Mouse (Mus musculus) spleen, adult 2 months (tissue): ENCODE data around the gene Srrm3. TPM values are rescaled to one million over a fixed set of nuclear protein-coding genes. Genes with fewer than 3 reads are reported as not detected.

Experiments
- DNase-seq, 2 experiments: peaks; one replicate each; pipeline versions ENCODE4 v3.0.0 to v3.0.0-alpha.2; 2012 to 2021; ENCODE audit warnings: low spot score in 2 of 2, low read depth in 1 of 2
- H3K27ac ChIP-seq: fragments of 200-500 bp; 2 replicates; pipeline ENCODE4 v1.5.1; 2012; ENCODE audit warnings: low read length, inconsistent platforms; ENCODE audit not compliant: insufficient read depth
- H3K27me3 ChIP-seq: fragments of 200-500 bp; 2 replicates; pipeline ENCODE4 v1.6.1; 2012; ENCODE audit warnings: mild to moderate bottlenecking, moderate library complexity, low read length, inconsistent platforms; ENCODE audit not compliant: control insufficient read depth, insufficient read depth
- H3K36me3 ChIP-seq: fragments of 200-500 bp; 2 replicates; pipeline ENCODE4 v1.6.1; 2012; ENCODE audit warnings: mild to moderate bottlenecking, low read length, inconsistent platforms; ENCODE audit not compliant: control insufficient read depth, insufficient read depth
- H3K4me1 ChIP-seq: fragments of 200-500 bp; 2 replicates; pipeline ENCODE4 v1.6.1; 2011; ENCODE audit warnings: inconsistent platforms; ENCODE audit not compliant: control insufficient read depth, insufficient read depth, insufficient read length
- H3K4me3 ChIP-seq: fragments of 200-500 bp; 2 replicates; pipeline ENCODE4 v1.5.1; 2011; ENCODE audit warnings: mild to moderate bottlenecking, inconsistent platforms; ENCODE audit not compliant: insufficient read depth, insufficient read length; ENCODE audit errors: extremely low read depth
- CTCF ChIP-seq: fragments of 200-500 bp; IDR thresholded peaks from 2 replicates; pipeline ENCODE4 v1.5.1; 2011; ENCODE audit warnings: mild to moderate bottlenecking, inconsistent platforms; ENCODE audit not compliant: insufficient read depth, insufficient read length, insufficient replicate concordance; ENCODE audit errors: extremely low read depth
- POLR2A ChIP-seq: fragments of 200-500 bp; IDR thresholded peaks from 2 replicates; pipeline ENCODE4 v1.6.1; 2011; ENCODE audit warnings: low read depth, low read length, inconsistent platforms
- WGBS: fragments of 180-500 bp; shearing (Covaris S2); methylation state at CpG from one replicate; pipeline ENCODE4 v1.1.7; 2018; 5-methylcytosine and 5-hydroxymethylcytosine counted together
- polyA plus RNA-seq: library from polyadenylated mRNA; depleted of rRNA; stranded (reverse); fragments of >200 nt; gene quantifications from 2 replicates; pipeline ENCODE4 v1.2.3, GENCODE M21; 2012

Gene Srrm3
- polyA plus RNA-seq, 1 experiment, result 0.06 TPM

DNA sequence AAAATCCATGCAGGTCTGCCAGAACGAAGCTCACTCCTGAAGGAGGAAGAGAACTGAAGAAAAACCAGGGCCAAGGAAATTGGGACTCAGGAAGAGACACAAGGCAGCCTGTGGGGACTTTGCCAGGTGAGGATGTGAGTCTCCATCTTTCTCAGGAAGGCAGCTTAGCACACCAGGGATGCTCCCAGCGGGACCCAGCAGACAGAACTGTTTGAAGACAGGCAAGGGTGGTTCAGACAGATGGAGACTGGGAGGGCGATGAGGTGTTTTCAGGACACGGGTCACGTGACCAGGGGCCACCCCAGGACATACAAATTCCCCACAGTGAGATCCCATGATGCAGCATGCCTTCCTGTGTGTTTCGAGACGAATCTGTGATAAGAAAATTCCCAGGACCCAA is 11.8 kb downstream of the Srrm3 start:
- WGBS, result 41% methylated on average over 7 of the region's 7 CpGs
- Histone ChIP-seq H3K4me1 (no peaks in the 10 kb centered on the region), H3K4me3 (no peak overlapping the region), H3K27ac (no peak overlapping the region), H3K27me3 (no peaks in the 10 kb centered on the region), H3K36me3 (no peaks in the 10 kb centered on the region)
- DNase-seq, result no peak
- no peak for TF ChIP-seq POLR2A
- no peak for TF ChIP-seq CTCF

DNA sequence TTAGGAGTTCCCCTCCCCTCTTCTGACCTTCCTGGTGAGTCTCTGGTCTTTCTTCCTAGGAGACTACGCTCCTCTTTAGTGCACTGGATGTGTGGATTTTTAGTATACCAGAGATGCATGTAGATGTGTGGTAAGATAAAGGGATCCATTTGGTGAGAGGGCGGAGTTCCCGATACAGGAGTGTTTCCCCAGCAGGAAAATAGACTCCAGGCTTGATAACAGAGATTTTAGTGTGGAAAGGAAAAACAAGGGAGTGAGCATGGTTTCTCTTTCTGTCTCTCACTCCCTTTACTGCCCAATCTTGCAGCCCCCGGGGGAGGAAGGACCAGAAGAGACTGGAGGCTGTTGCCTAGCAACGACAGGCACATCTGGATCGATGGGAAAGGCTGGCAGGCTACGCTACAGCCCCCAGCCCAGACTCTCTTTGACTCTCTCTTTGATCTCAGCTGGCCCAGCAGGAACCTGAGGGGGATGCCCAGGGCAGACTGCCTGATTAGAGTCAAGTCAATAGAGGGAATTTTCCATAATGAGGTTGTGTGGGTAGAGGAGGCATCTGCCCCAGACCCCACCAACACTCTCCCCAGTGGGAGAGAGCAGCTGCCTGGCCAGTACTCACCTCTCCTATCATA is 15.7 kb downstream of the Srrm3 start:
- WGBS, result 30% methylated on average over 7 of the region's 7 CpGs
- TF ChIP-seq POLR2A (no peak), CTCF (no peak)
- Histone ChIP-seq H3K36me3 (no peaks in the 10 kb centered on the region), H3K27me3 (no peaks in the 10 kb centered on the region), H3K4me3 (no peak overlapping the region), H3K27ac (no peak overlapping the region), H3K4me1 (no peaks in the 10 kb centered on the region)
- no peak for DNase-seq

DNA sequence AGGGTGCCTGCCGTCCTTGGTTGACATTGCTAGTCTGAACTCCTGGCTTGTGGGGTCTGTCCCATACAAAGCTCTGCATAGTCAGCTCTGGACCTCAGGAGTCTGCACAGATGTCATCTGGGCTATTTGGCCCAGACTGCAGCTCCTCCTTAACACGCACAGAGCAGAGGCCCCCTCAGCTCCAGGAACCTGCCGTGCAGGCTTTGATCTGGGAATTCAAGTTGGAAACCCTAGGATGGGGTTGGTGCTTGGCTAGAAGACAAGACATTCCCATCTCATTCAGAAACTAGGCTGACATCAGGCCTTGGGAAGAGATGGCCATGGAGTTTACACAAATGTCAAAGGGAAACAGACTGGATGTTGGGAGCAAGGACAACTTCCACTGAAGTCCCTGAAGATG is 17.8 kb downstream of the Srrm3 start:
- Histone ChIP-seq H3K27me3 (no peaks in the 10 kb centered on the region), H3K36me3 (no peaks in the 10 kb centered on the region), H3K4me1 (no peaks in the 10 kb centered on the region), H3K4me3 (no peak overlapping the region), H3K27ac (no peak overlapping the region)
- no peak for DNase-seq
- WGBS, result 71% methylated on average over 3 of the region's 3 CpGs
- TF ChIP-seq POLR2A (no peak), CTCF (no peak)

DNA sequence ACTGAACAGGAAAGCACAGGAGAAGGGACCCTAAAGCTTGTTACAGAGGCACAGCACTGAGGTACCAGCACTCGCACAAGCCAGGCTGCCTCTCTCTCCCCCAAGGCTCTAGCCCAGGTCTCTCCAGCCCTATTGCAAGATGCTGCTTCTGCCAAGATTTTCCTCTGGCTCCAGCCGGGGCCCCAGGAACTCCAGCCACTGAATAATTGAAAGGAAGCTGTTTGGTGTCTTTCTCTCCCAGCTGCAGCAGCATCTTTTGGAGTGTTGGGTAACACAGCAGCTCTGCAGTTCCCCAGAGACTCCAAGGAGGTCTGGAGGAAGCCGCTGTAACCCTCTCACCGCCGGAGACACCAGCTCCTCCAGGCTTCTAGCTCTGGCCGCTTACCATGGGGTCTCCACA is 19.5 kb downstream of the Srrm3 start:
- 38% methylated on average over 6 of the region's 6 CpGs for WGBS
- DNase-seq, result no peak
- Histone ChIP-seq H3K27ac (no peak overlapping the region), H3K4me1 (no peaks in the 10 kb centered on the region), H3K4me3 (no peak overlapping the region), H3K27me3 (no peaks in the 10 kb centered on the region), H3K36me3 (no peaks in the 10 kb centered on the region)
- TF ChIP-seq POLR2A, result no peak
- no peak for TF ChIP-seq CTCF

DNA sequence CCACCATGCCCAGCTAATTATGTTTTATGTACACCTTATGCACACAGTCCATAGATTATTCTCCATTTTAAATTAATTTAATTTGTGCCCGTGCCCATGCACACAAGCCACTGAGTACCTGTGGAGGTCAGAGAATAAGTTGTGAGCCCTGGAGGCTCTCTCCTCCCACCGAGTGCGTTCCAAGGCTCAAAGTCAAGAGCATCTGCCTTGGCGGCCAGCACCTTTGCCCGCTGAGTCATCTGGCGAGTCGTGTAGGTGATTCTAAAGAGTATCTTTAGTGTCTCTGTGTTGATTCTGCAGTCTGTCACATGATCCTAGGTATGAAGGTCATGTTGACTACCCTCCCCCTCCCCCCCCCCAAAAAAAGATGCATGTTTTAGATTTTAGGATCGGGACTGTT is 22.7 kb downstream of the Srrm3 start:
- H3K36me3 ChIP-seq, result no peaks in the 10 kb centered on the region
- 85% methylated on average over 8 of the region's 8 CpGs for WGBS
- TF ChIP-seq POLR2A, result no peak
- DNase-seq, result no peak
- H3K27ac ChIP-seq, result no peak overlapping the region
- H3K4me1 ChIP-seq, result no peaks in the 10 kb centered on the region
- H3K27me3 ChIP-seq, result no peaks in the 10 kb centered on the region
- no peak overlapping the region for H3K4me3 ChIP-seq

DNA sequence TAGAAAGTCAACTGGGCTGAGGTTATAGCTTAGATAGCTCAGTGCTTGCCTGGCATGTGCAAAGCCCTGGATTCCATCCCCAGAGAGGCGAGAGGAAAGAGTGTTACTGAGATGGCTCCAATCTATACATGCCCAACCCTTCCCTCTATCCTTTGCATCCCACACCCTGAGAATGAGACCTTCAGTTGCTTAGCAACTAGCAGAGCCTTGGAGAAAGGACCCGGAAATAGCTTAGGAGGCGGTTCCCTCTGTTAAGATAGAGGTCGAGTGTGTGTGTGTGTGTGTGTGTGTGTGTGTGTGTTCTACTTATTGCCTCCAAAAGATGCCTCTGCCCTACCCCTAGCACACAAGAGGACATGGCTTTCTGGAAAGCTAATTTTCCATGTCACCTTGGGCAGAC is 26.0 kb downstream of the Srrm3 start:
- DNase-seq, result no peak
- no peaks in the 10 kb centered on the region for H3K36me3 ChIP-seq
- peaks cover 9% of the 10 kb centered on the region; the same call in 1 of the 2 replicates for H3K4me1 ChIP-seq
- H3K27me3 ChIP-seq, result peaks cover 4% of the 10 kb centered on the region; the same call in 1 of the 2 replicates
- no peak overlapping the region for H3K27ac ChIP-seq
- H3K4me3 ChIP-seq, result no peak overlapping the region
- WGBS, result 31% methylated on average over 4 of the region's 4 CpGs
- no peak for TF ChIP-seq POLR2A
- no peak for TF ChIP-seq CTCF

DNA sequence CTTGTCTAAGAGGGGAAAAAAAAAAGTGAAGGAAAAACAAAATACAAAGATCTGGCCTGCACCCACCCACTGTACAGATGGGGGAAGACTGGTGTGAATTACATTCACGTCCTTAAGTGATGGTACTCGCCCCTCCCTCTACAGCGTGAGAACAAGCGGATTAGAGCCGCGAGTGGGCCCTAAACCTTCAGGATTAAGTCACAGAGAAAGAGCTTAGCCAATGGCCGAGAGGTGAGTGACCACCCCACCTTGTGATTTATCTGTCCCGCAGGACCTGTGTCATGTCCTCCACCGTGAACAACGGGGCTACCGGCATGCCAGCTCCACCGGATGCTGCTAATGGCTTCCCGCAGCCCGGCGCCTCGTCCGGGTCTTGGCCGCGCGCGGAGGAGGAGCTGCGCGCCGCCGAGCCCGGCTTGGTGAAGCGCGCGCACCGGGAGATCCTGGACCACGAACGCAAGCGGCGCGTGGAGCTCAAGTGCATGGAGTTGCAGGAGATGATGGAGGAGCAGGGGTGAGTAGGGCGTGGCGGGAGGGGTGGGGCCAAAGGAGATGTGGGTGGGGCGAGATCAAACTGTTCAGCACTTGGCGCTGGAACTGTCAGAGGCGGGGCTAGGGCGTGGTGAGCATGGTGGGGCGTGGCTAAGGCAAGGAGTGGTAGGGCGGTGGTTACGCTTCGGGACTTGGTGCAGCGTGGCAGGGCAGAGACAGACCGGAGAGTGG is 28.2 kb downstream of the Srrm3 start:
- TF ChIP-seq POLR2A, result no peak
- no peak for TF ChIP-seq CTCF
- Histone ChIP-seq H3K4me3 (peak overlapping the region; percentile 46; the same call in 1 of the 2 replicates), H3K27ac (no peak overlapping the region), H3K27me3 (peaks cover 4% of the 10 kb centered on the region; the same call in 1 of the 2 replicates), H3K4me1 (peaks cover 9% of the 10 kb centered on the region; the same call in 1 of the 2 replicates), H3K36me3 (no peaks in the 10 kb centered on the region)
- 2% methylated on average over 47 of the region's 47 CpGs for WGBS
- DNase-seq, result peak; percentile 25 to 40
